Comparison of ENCODE assay signal across 9 mouse cellular contexts in genomic region chr16:95347202-95347601, GRCm38 (mm10).
DNase-seq lines count a peak whose midpoint lies in the region; ATAC-seq and TF ChIP-seq lines count a peak whose summit lies in the region.
"Had no signal": no experiment of that assay in that cellular context is flagged by ENCODE, and none has a peak within 500 bp of the region (broad histone marks: within the 10 kb centered on the region; RNA-seq: fewer than 3 reads in every experiment).

No protein-coding gene starts in this region.

- H3K36me3 ChIP-seq in forebrain, embryonic 10.5 days (replicated peaks): no peaks in the 10 kb centered on the region
- no peaks in the 10 kb centered on the region for H3K36me3 ChIP-seq in forebrain, embryonic 13.5 days (ENCODE audit: poor library complexity, severe bottlenecking)
- no peaks in the 10 kb centered on the region for H3K36me3 ChIP-seq in embryonic facial prominence, embryonic 10.5 days (replicated peaks)
- no peaks in the 10 kb centered on the region for H3K36me3 ChIP-seq in kidney, adult 2 months (ENCODE audit: control insufficient read depth, insufficient read depth, low read length)
- H3K36me3 ChIP-seq in lung, postnatal 0 days (ENCODE audit: insufficient read depth, low read length): no peaks in the 10 kb centered on the region
- H3K36me3 ChIP-seq in thymus, adult 2 months (ENCODE audit: control insufficient read depth, insufficient read depth, low read length): no peaks in the 10 kb centered on the region
- H3K36me3 ChIP-seq: limb, embryonic 15.5 days had no signal

- DNase-seq in forebrain, embryonic 10.5 days (ENCODE audit: extremely low spot score, low spot score): no peak
- no peak for DNase-seq in embryonic facial prominence, embryonic 10.5 days (ENCODE audit: low spot score)
- DNase-seq in kidney, adult 2 months: peak; percentile 81
- peak; percentile 77 for DNase-seq in lung, postnatal 0 days (ENCODE audit: low spot score)
- no peak for DNase-seq in cerebellum, postnatal 10 days
- DNase-seq in thymus, adult 2 months: no peak
- DNase-seq in spleen, postnatal 4 days (ENCODE audit: low spot score in 2 of 2): no peak

- H3K9ac ChIP-seq in forebrain, embryonic 13.5 days: no peak overlapping the region
- H3K9ac ChIP-seq in lung, postnatal 0 days (replicated peaks; ENCODE audit: low read depth): no peak overlapping the region
- H3K9ac ChIP-seq: limb, embryonic 15.5 days had no signal

- no peak overlapping the region for H3K4me2 ChIP-seq in forebrain, embryonic 13.5 days
- H3K4me2 ChIP-seq in lung, postnatal 0 days (replicated peaks; ENCODE audit: low read depth, low read length): no peak overlapping the region
- H3K4me2 ChIP-seq: limb, embryonic 15.5 days had no signal

- H3K27me3 ChIP-seq in forebrain, embryonic 10.5 days (ENCODE audit: poor library complexity, severe bottlenecking): no peaks in the 10 kb centered on the region
- H3K27me3 ChIP-seq in forebrain, embryonic 13.5 days: 0 out of 2 replicates have a peak, but pooled peaks cover 7% of the 10 kb centered on the region
- peaks cover 8% of the 10 kb centered on the region; the same call in 1 of the 2 replicates for H3K27me3 ChIP-seq in embryonic facial prominence, embryonic 10.5 days (replicated peaks; ENCODE audit: low read depth, poor library complexity, severe bottlenecking)
- H3K27me3 ChIP-seq in kidney, adult 2 months (replicated peaks; ENCODE audit: control insufficient read depth, insufficient read depth, low read length): no peaks in the 10 kb centered on the region
- H3K27me3 ChIP-seq in lung, postnatal 0 days (replicated peaks; ENCODE audit: insufficient read depth, low read length): no peaks in the 10 kb centered on the region; the same call in 1 of the 2 replicates
- H3K27me3 ChIP-seq in thymus, adult 2 months (ENCODE audit: control insufficient read depth, insufficient read depth, low read length): no peaks in the 10 kb centered on the region
- H3K27me3 ChIP-seq: limb, embryonic 15.5 days had no signal

- TF ChIP-seq POLR2A in kidney, adult 2 months (IDR thresholded peaks at IDR 0.05; ENCODE audit: low read depth, low read length): no peak
- TF ChIP-seq POLR2A in thymus, adult 2 months (IDR thresholded peaks at IDR 0.05; ENCODE audit: control insufficient read depth, extremely low read depth, insufficient read depth, low read length, poor library complexity): no peak

- peak; percentile 94 for TF ChIP-seq EP300 in lung, postnatal 0 days (IDR thresholded peaks at IDR 0.05)

- H3K9me3 ChIP-seq in forebrain, embryonic 10.5 days: no peaks in the 10 kb centered on the region
- H3K9me3 ChIP-seq in forebrain, embryonic 13.5 days (replicated peaks): no peaks in the 10 kb centered on the region
- no peaks in the 10 kb centered on the region for H3K9me3 ChIP-seq in embryonic facial prominence, embryonic 10.5 days
- H3K9me3 ChIP-seq in lung, postnatal 0 days (ENCODE audit: low read length): no peaks in the 10 kb centered on the region
- H3K9me3 ChIP-seq: limb, embryonic 15.5 days had no signal

- 4% methylated on average over 3 of the region's 3 CpGs for WGBS in forebrain, embryonic 10.5 days
- WGBS in forebrain, embryonic 13.5 days: 10% methylated on average over 3 of the region's 3 CpGs
- 8% methylated on average over 3 of the region's 3 CpGs for WGBS in embryonic facial prominence, embryonic 10.5 days
- WGBS in kidney, adult 2 months: 46% methylated on average over 3 of the region's 3 CpGs
- 20% methylated on average over 3 of the region's 3 CpGs for WGBS in lung, postnatal 0 days
- 84% methylated on average over 3 of the region's 3 CpGs for WGBS in thymus, adult 2 months

- H3K4me1 ChIP-seq in forebrain, embryonic 10.5 days: peaks cover 29% of the 10 kb centered on the region
- H3K4me1 ChIP-seq in forebrain, embryonic 13.5 days: no peaks in the 10 kb centered on the region
- peaks cover 22% of the 10 kb centered on the region for H3K4me1 ChIP-seq in embryonic facial prominence, embryonic 10.5 days
- H3K4me1 ChIP-seq in kidney, adult 2 months (ENCODE audit: control insufficient read depth, insufficient read depth, low read length): no peaks in the 10 kb centered on the region
- H3K4me1 ChIP-seq in lung, postnatal 0 days (ENCODE audit: insufficient read depth, low read depth, low read length): peaks cover 20% of the 10 kb centered on the region
- H3K4me1 ChIP-seq in thymus, adult 2 months (replicated peaks; ENCODE audit: control insufficient read depth, insufficient read depth, low read length): peaks cover 10% of the 10 kb centered on the region

- peak overlapping the region; percentile 26; the same call in 1 of the 2 replicates for H3K27ac ChIP-seq in forebrain, embryonic 10.5 days
- H3K27ac ChIP-seq in forebrain, embryonic 13.5 days: no peak overlapping the region
- H3K27ac ChIP-seq in embryonic facial prominence, embryonic 10.5 days (replicated peaks): 0 out of 2 replicates have a peak overlapping the region, but pooled peaks have one; percentile 7
- peak overlapping the region; percentile 57 for H3K27ac ChIP-seq in kidney, adult 2 months (ENCODE audit: insufficient read depth, low read depth, low read length)
- peak overlapping the region; percentile 66 for H3K27ac ChIP-seq in lung, postnatal 0 days (ENCODE audit: low read length)
- no peak overlapping the region for H3K27ac ChIP-seq in thymus, adult 2 months (ENCODE audit: control insufficient read depth, insufficient read depth, low read length)
- H3K27ac ChIP-seq: limb, embryonic 15.5 days had no signal

- no peak for TF ChIP-seq CTCF in kidney, adult 2 months (conservative IDR thresholded peaks at IDR 0.05; ENCODE audit: insufficient read depth, insufficient read length, low read depth, low read length)
- no peak for TF ChIP-seq CTCF in lung, postnatal 0 days (IDR thresholded peaks at IDR 0.05)
- no peak for TF ChIP-seq CTCF in thymus, adult 2 months (IDR thresholded peaks at IDR 0.05; ENCODE audit: borderline replicate concordance, control insufficient read depth, extremely low read depth, insufficient read depth, low read length, poor library complexity)

- H3K4me3 ChIP-seq in forebrain, embryonic 10.5 days: no peak overlapping the region
- no peak overlapping the region for H3K4me3 ChIP-seq in forebrain, embryonic 13.5 days
- H3K4me3 ChIP-seq in embryonic facial prominence, embryonic 10.5 days: no peak overlapping the region
- no peak overlapping the region for H3K4me3 ChIP-seq in kidney, adult 2 months (ENCODE audit: insufficient read depth, low read depth, low read length)
- H3K4me3 ChIP-seq in lung, postnatal 0 days (ENCODE audit: low read depth, low read length): no peak overlapping the region
- no peak overlapping the region for H3K4me3 ChIP-seq in thymus, adult 2 months (ENCODE audit: control insufficient read depth, insufficient read depth, low read length)
- H3K4me3 ChIP-seq: limb, embryonic 15.5 days had no signal

- no peak for ATAC-seq in forebrain, embryonic 13.5 days
- peak; percentile 88 for ATAC-seq in lung, postnatal 0 days

Comparison
In these comparisons a context has a peak if more than half of its experiments do, and no peak if none do; other contexts are left out.
1. H3K27ac ChIP-seq: peak in forebrain, embryonic 10.5 days (single experiment), embryonic facial prominence, embryonic 10.5 days (single experiment), kidney, adult 2 months (single experiment) and lung, postnatal 0 days (single experiment); none in forebrain, embryonic 13.5 days (single experiment) and thymus, adult 2 months (single experiment).
2. DNase-seq: peak in kidney, adult 2 months (single experiment) and lung, postnatal 0 days (single experiment); none in forebrain, embryonic 10.5 days (single experiment), embryonic facial prominence, embryonic 10.5 days (single experiment), cerebellum, postnatal 10 days (0 of 2), thymus, adult 2 months (single experiment) and spleen, postnatal 4 days (0 of 2).